Mouse (Mus musculus): ENCODE data around the gene Gm45140.

Gene Gm45140

GRCm38 (mm10) chr6:87842254-87842653 lies 6.7 kb upstream of the Gm45140 start:
- no peak for DNase-seq

- DNase-seq = no peak
Observed at GRCm38 (mm10) chr6:87841635-87842034, 6.0 kb upstream of the Gm45140 start.

- DNase-seq = no peak
Observed at GRCm38 (mm10) chr6:87839797-87840341, 4.3 kb upstream of the Gm45140 start.

DNA sequence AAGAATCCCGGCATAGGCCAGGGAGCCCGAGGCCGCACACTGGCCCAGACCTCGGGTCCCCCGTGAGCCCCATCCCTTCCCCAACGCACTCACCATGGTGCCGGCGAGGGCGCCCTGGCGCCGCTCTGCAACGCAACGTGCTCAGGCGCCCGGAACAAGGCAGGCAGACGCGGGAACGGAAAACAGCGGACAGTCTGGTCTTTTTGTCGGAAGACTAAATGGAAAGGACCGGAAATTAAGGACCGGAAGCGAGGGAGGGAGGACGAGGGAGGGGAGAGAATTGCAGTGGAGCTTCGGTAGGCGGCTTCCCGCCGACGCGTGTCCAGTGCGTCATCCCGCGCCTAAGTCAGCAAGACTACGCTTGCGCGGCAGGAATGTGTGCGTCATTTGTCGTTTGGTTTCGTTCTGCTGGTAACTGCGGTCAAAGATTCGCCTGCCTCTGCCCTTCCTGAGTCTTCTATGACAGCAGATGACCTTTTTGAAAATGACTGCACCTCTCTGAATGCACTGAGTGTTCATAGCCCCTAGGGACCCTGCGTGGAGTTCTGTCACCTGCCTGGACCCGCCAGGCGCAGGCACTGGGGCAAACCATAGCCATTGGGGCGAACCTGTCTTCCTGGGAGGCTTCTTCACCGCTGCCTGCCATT lies 3.1 kb upstream of the Gm45140 start, which contains the start of gene Isy1:
TSS of gene Isy1 (minus strand) at position 248 of the 647 bp plus-strand sequence.
- DNase-seq = peak; percentile 96

GRCm38 (mm10) chr6:87820366-87820765 lies 15.2 kb downstream of the Gm45140 start:
- no peak for DNase-seq

DNA sequence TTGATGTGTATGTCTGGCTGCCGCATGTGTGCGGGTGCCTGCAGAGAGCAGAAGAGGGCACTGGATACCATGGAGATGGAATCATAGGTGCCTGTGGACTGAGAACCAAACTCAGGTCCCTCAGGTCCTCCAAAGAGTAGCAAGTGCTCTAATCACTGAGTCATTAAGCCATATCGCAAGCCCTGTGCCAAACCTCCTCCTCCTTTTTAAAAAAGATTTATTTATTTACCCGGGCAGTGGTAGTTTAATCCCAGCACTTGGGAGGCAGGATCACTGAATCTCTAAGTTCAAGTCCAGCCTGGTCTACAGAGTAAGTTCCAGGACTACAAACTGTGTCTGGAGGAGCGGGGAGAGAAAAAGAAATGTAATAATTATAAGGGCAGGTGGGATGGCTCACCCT lies 21.1 kb downstream of the Gm45140 start:
- DNase-seq = no peak

DNA sequence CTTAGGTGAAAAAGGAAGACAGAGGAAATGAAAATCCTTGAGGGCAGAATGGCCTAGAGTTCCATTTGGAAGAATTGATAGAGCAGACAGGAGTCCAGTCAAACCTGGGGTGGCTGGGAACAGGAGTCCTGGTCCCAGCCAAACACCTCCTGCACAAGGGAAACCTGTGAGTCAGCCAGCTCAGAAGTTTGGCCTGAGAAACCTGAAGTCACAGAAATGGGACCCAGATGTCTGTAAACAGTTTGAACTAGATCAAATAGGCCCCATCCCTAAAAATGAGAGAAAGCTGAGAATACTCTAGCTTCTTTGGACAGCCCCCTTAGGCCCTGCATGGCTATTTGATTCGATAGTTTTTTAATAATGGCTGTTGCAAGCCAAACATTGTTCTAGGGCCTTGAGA lies 22.9 kb downstream of the Gm45140 start:
- no peak for DNase-seq

DNA sequence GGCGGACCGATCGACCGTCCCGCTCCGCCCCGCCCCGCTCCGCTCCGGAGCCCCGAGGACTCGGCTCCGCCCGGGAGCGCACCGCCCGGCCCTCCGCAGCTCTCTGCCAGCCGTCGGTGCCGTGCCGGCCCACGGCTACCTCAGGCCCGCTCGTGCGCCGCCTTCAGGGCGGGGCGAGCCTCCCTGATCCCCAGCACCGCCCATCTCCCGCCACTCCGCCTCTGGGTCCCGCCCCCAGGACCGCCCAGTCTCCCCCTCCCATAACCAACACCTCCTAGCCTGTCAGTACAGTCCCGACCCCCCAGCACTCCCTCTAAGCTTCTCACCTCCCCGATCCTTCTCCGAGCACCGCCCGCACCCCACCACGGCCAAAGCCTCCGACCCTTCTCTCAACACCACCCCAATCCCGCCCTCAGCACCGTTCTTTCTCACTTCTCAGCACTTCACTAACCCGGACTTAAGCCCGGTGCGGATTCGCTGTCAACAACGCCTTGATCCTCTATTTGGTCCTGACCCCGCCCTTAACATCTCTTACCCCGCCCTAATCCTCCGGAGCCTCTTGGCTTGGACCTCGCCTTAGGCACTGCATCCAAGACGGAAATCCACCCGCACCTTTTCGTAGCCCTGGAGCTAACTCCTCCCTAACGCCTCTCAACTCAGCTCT lies 23.8 kb downstream of the Gm45140 start, which contains the start of gene Rab43:
TSS of gene Rab43 (minus strand) at position 490 of the 664 bp plus-strand sequence.
- peak; percentile 94 for DNase-seq

- DNase-seq = peak; percentile 77
Observed at GRCm38 (mm10) chr6:87810713-87811669, 24.6 kb downstream of the Gm45140 start.

- no peak for DNase-seq
Observed at GRCm38 (mm10) chr6:87810311-87810710, 25.3 kb downstream of the Gm45140 start.

GRCm38 (mm10) chr6:87809651-87810161 lies 25.9 kb downstream of the Gm45140 start:
- peak; percentile 45 for DNase-seq

GRCm38 (mm10) chr6:87809144-87809543 lies 26.5 kb downstream of the Gm45140 start:
- no peak for DNase-seq

GRCm38 (mm10) chr6:87808521-87808920 lies 27.1 kb downstream of the Gm45140 start:
- DNase-seq = no peak

DNA sequence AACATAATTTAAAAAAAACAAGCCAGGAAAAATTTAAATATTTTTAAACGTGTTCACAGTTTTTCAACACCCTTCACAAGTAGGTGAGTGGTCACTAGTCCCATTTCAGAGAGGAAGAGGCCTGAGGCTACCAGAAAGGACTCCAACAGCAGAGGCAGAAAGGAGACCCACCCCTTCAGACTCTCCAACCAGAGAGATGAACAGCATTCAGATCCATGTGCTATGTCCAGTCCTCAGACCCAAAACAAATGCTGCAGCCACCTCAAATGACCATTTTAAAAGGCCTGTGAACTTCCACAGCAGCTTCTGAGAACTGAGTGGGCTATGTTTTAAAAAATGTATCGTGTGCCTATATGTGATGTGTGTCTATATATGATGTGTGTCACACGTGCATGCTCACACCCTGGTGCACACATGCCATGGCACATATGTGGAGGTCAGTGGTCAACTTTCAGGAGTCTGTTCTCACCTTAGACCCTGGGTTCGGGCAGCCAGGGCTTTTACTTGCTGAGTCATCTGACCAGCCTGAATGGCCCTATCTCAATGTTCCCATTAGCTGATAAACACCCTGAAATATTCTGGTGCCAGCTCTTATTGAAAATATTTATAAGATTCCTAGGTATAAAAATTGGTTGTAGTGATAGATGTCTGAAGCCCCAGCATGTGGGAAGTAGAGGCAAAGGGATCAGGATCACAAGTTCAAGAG lies 27.7 kb downstream of the Gm45140 start:
- DNase-seq = no peak

DNA sequence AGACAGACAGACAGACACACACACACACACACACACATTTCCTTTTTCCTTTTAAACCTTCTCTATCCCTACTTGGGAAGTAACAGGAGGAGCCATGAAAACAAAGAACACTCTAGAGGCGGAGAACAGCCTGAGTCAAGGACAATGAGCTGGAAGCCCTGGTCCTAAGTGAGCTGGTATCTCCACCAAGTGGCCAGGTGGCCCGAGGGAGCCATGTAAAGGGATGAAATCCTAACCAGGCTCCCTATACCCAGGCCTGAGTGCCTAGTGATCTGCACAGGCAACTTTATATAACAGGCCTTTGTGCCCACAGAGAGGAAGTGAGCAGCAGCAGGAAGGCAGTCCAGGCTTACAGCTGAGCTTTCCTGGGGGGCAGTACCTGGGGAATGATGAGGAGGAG lies 28.7 kb downstream of the Gm45140 start:
- DNase-seq = no peak

- no peak for DNase-seq
Observed at GRCm38 (mm10) chr6:87806028-87806427, 29.6 kb downstream of the Gm45140 start.

DNA sequence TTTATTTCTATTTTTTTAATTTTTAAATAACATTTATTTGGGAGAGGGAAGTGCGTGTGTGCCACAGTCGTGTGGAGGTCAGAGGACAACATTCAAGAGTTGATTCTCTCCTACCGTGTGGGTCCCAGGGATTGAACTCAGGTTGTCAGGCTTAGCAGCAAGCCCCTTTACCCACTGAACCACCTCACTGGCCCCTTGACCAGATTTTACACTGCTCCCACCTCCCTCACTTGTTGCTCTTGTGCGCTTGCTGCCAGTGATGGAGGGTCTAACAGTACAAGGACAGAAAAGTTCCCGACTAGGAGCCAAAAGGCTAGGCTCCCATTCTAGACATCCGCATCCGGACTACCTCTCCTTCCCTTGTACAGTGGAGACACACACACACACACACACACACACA lies 30.1 kb downstream of the Gm45140 start:
- no peak for DNase-seq

DNA sequence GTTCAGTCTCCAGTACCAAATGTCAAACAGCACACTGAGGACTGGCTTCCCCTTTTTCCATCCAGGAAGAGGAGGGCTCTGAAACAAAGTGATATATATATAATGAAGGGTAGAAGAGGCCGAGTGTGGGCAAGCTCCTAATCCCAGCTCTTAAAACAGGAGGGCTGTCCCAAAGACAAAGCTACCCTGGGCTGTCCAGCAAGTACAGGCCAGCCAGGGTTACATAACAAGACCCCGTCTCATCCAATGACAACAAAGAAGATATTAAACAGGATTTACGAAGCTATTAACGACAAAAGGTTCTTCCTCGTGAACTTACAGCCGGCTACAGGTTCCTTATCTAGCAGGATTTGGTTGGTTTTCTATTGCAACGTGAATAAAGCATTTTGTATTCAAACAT lies 30.7 kb downstream of the Gm45140 start:
- DNase-seq = no peak

DNA sequence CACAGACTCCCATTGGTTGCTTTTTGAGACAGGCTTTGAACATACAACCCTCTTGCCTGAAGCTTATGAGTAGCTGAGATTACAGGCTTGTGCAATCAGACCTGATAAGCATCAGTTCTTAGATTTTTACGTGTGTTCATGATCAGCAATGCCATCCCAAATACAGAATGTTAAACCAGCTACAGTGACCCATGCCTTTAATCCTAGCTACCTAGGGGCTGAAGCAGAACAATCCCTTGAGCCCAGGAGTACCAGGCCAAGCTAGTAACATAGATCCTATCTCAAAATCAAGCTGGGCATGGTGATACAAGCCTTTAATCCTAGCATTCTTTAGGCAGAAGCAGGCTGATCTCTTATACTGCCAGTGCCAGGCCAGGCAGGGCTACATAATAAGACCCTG lies 31.6 kb downstream of the Gm45140 start:
- DNase-seq = no peak

GRCm38 (mm10) chr6:87802462-87802861 lies 33.1 kb downstream of the Gm45140 start:
- DNase-seq = no peak

DNA sequence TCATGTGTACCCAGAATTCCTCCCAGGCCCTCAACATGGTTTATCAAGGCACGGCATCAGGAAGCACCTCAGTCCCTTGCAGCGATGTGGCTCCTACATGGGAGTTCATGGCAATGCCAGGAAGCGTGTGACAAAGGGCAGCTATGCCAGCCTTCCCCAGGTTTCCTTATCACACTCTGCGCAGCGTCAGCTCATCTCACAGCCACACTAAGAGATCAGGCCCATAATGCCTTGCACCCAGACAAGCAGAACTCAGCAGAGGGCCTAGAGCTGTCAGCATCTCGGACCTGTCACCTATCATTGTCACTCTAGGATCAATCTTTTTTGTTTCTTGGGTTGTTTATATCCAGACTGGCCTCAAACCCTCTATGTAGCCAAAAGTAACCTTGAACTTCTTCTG lies 36.0 kb downstream of the Gm45140 start:
- no peak for DNase-seq

GRCm38 (mm10) chr6:87797321-87797720 lies 38.3 kb downstream of the Gm45140 start:
- DNase-seq = no peak

Measured in kidney, adult 11 months (tissue).